Mouse (Mus musculus): ENCODE measurements around the gene Rora.

- TF ChIP-seq POLR2A (IDR thresholded peaks at IDR 0.05; ENCODE audit: control insufficient read depth, low read depth, low read length) (no peak), CTCF (IDR thresholded peaks at IDR 0.05; ENCODE audit: control insufficient read depth, insufficient read depth, insufficient replicate concordance, low read depth, low read length) (no peak)
These were observed 166.9 kb downstream of the Rora start for GRCm38 (mm10) chr9:68820478-68820877.
